Mouse (Mus musculus): ENCODE data around the gene Tgfa. TPM values are rescaled to one million over a fixed set of nuclear protein-coding genes. Genes with fewer than 3 reads are reported as not detected.

The Tgfa gene
- total and polyA plus RNA-seq, 3 experiments: 7.8 to 9.1 TPM; not detected in 1

DNA sequence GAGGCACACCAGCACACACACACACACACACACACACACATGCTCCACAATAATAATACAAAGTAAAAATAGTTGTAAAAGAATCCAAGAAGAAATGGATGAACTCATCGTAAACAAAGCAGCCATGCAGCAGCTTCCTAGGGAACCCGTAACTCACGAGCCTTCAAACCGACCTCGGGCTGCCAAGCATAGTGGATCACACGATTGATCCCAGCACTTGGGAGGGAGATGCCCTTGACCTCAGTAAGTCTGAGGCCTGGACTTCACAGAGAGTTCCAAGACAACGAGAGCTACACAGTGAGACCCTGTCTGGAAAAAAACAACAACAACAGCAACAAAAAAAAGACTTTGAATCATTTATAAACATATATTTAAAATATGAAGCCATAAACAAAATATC lies 33.4 kb upstream of the Tgfa start:
- Histone ChIP-seq H3K9me3 (replicated peaks; ENCODE audit: insufficient read depth, low read length) (no peaks in the 10 kb centered on the region), H3K9ac (ENCODE audit: control insufficient read depth, low read depth, low read length, poor library complexity, severe bottlenecking) (no peak overlapping the region), H3K4me1 (ENCODE audit: control insufficient read depth in 1 of 2, insufficient read depth in 2 of 2, low read length in 2 of 2) (peaks cover 0 to 7% of the 10 kb centered on the region in 2 experiments; a peak in 2 of 4 replicates), H3K27me3 (ENCODE audit: control insufficient read depth in 1 of 2, insufficient read depth in 2 of 2, low read length in 2 of 2) (peaks cover 0 to 1% of the 10 kb centered on the region in 2 experiments; a peak in 1 of 4 replicates), H3K36me3 (ENCODE audit: control insufficient read depth in 1 of 2, insufficient read depth in 2 of 2, low read length in 2 of 2) (peaks cover 0 to 2% of the 10 kb centered on the region in 2 experiments; a peak in 1 of 4 replicates), H3K79me2 (ENCODE audit: control insufficient read depth, insufficient read depth, low read length, poor library complexity) (no peaks in the 10 kb centered on the region), H3K4me3 (ENCODE audit: control insufficient read depth in 1 of 2, insufficient read depth in 1 of 2, low read depth in 2 of 2, low read length in 2 of 2) (no peak overlapping the region), H3K27ac (ENCODE audit: control insufficient read depth, low read depth, low read length) (no peak overlapping the region)
- TF ChIP-seq MXI1 (IDR thresholded peaks at IDR 0.05; ENCODE audit: low read depth, low read length): no peak
- TF ChIP-seq ZNF384 (IDR thresholded peaks at IDR 0.05; ENCODE audit: low read depth, low read length): no peak
- TF ChIP-seq NRF1 (IDR thresholded peaks at IDR 0.05; ENCODE audit: insufficient read depth, low read depth, low read length, poor library complexity, severe bottlenecking): no peak
- no peak for TF ChIP-seq RAD21 (IDR thresholded peaks at IDR 0.05; ENCODE audit: low read depth, low read length)
- no peak for TF ChIP-seq HCFC1 (IDR thresholded peaks at IDR 0.05; ENCODE audit: low read depth, low read length)
- no peak for TF ChIP-seq E2F4 (IDR thresholded peaks at IDR 0.05; ENCODE audit: borderline replicate concordance, low read depth, low read length)
- TF ChIP-seq MEF2A (IDR thresholded peaks at IDR 0.05; ENCODE audit: extremely low read depth, insufficient replicate concordance, low read depth, low read length, poor library complexity, severe bottlenecking): no peak
- no peak for TF ChIP-seq MAZ (IDR thresholded peaks at IDR 0.05; ENCODE audit: low read depth, low read length)
- no peak for TF ChIP-seq RCOR1 (IDR thresholded peaks at IDR 0.05; ENCODE audit: low read depth, low read length)
- no peak for TF ChIP-seq USF2 (IDR thresholded peaks at IDR 0.05; ENCODE audit: borderline replicate concordance in 1 of 2, insufficient read depth in 1 of 2, low read depth in 1 of 2, low read length in 2 of 2)
- TF ChIP-seq POLR2AphosphoS2 (IDR thresholded peaks at IDR 0.05; ENCODE audit: low read length): no peak
- no peak for TF ChIP-seq MAX (IDR thresholded peaks at IDR 0.05; ENCODE audit: low read length)
- no peak for TF ChIP-seq SIN3A (IDR thresholded peaks at IDR 0.05; ENCODE audit: low read length)
- TF ChIP-seq USF1 (IDR thresholded peaks at IDR 0.05; ENCODE audit: low read depth, low read length): no peak
- no peak for TF ChIP-seq BHLHE40 (IDR thresholded peaks at IDR 0.05; ENCODE audit: borderline replicate concordance, low read depth, low read length)
- no peak for TF ChIP-seq TAL1 (IDR thresholded peaks at IDR 0.05; ENCODE audit: low read length)
- no peak for TF ChIP-seq MAFK (IDR thresholded peaks at IDR 0.05; ENCODE audit: borderline replicate concordance, low read depth, low read length)
- DNase-seq (ENCODE audit: low read depth, low spot score): no peak

- no peaks in the 10 kb centered on the region for H3K9me3 ChIP-seq (replicated peaks; ENCODE audit: insufficient read depth, low read length)
- H3K27me3 ChIP-seq (ENCODE audit: control insufficient read depth in 1 of 2, insufficient read depth in 2 of 2, low read length in 2 of 2): peaks cover 1% of the 10 kb centered on the region in 2 experiments; a peak in 3 of 4 replicates
- H3K4me3 ChIP-seq (ENCODE audit: control insufficient read depth in 1 of 2, insufficient read depth in 1 of 2, low read depth in 2 of 2, low read length in 2 of 2): no peak overlapping the region
- H3K79me2 ChIP-seq (ENCODE audit: control insufficient read depth, insufficient read depth, low read length, poor library complexity): no peaks in the 10 kb centered on the region
- peaks cover 0 to 2% of the 10 kb centered on the region in 2 experiments; a peak in 1 of 4 replicates for H3K36me3 ChIP-seq (ENCODE audit: control insufficient read depth in 1 of 2, insufficient read depth in 2 of 2, low read length in 2 of 2)
- H3K9ac ChIP-seq (ENCODE audit: control insufficient read depth, low read depth, low read length, poor library complexity, severe bottlenecking): no peak overlapping the region
- DNase-seq (ENCODE audit: low read depth, low spot score): no peak
- TF ChIP-seq CTCF (IDR thresholded peaks at IDR 0.05 in 2 of 3, conservative IDR thresholded peaks at IDR 0.05 in 1 of 3; ENCODE audit: control insufficient read depth in 1 of 3, insufficient read depth in 1 of 3, low read depth in 2 of 3, low read length in 3 of 3, poor library complexity in 1 of 3, severe bottlenecking in 1 of 3) (no peak), GATA1 (IDR thresholded peaks at IDR 0.05; ENCODE audit: low read depth, low read length) (no peak), MAZ (IDR thresholded peaks at IDR 0.05; ENCODE audit: low read depth, low read length) (no peak), ELF1 (IDR thresholded peaks at IDR 0.05; ENCODE audit: low read depth, low read length) (no peak), SIN3A (IDR thresholded peaks at IDR 0.05; ENCODE audit: low read length) (no peak)
- no peak overlapping the region for H3K27ac ChIP-seq (ENCODE audit: control insufficient read depth, low read depth, low read length)
- peaks cover 0 to 7% of the 10 kb centered on the region in 2 experiments; a peak in 2 of 4 replicates for H3K4me1 ChIP-seq (ENCODE audit: control insufficient read depth in 1 of 2, insufficient read depth in 2 of 2, low read length in 2 of 2)
Measured at GRCm38 (mm10) chr6:86164028-86164427, 31.0 kb upstream of the Tgfa start.

Measured in MEL (cell line).